Mouse (Mus musculus) liver, adult 2 months (tissue): ENCODE results near the gene Uck1.

Experiments used
- CTCF ChIP-seq: fragments of 200-500 bp; IDR thresholded peaks from 2 replicates; pipeline ENCODE4 v1.5.1; 2011; ENCODE audit warnings: low read depth, low read length, control low read depth
- POLR2A ChIP-seq: fragments of 200-500 bp; IDR thresholded peaks from 2 replicates; pipeline ENCODE4 v1.6.1; 2011; ENCODE audit warnings: low read length, control low read depth; ENCODE audit not compliant: insufficient read depth; ENCODE audit errors: extremely low read depth

- TF ChIP-seq POLR2A: no peak
- TF ChIP-seq CTCF: no peak
Observed at GRCm38 (mm10) chr2:32219501-32219900, 40.5 kb downstream of the Uck1 start.
